Mouse (Mus musculus): ENCODE results near the gene Trpm1.

- TF ChIP-seq CTCF (IDR thresholded peaks at IDR 0.05; ENCODE audit: low read depth, low read length), result no peak
- TF ChIP-seq POLR2A (IDR thresholded peaks at IDR 0.05; ENCODE audit: insufficient read depth, low read length), result peak; percentile 78
- TF ChIP-seq EP300 (IDR thresholded peaks at IDR 0.05; ENCODE audit: insufficient read depth, low read depth, low read length), result 0 out of 2 replicates have a peak, but pooled peaks have one; percentile 12
Observed at GRCm38 (mm10) chr7:64287414-64288091, 133.9 kb downstream of the Trpm1 start, which contains the start of gene Mtmr10.
